Mouse (Mus musculus) kidney, postnatal 10 days (tissue): ENCODE measurements around the gene Tmem131l.

Experiments used
- DNase-seq: peaks from one replicate; pipeline ENCODE4 v3.0.0; 2021; ENCODE audit warnings: mixed read lengths

Gene Tmem131l

DNA sequence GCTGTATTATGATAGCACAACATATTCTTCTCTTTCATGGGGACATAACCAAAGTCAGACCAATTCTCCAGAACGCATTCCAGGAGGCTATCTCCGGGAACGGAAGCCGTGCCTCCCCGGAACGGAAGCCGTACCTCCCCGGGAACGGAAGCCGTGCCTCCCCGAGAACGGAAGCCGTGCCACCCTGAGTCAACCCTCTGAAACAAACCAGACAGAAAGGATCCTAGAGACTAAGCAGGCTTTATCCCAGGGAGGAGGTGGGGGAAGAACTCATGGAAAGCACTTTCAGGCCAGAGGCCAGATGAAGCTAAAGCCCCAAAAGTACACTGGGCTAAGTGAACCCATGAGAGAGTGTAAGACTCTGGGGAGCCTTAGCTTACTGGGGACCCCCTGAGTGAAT is 182.4 kb downstream of the Tmem131l start:
- DNase-seq: no peak

DNA sequence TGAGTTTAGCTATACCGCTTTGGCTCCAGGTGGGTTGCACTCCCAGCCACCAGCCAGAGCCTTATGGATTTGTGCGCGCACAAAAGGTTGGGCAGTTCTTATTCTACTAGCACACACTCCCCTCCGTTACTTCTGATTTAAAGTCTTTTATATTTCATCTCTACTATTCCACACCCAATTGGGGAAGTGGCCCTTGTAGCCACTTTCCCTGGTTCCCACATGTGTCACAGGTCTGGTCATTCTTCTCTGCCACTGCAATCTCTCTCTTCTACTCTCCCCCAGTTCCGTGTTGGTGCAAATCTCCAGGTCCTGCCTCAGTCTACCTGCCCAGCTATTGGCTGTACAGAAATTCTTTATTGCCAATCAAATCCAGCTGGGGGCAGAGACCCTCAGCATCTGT is 184.3 kb downstream of the Tmem131l start:
- no peak for DNase-seq

DNA sequence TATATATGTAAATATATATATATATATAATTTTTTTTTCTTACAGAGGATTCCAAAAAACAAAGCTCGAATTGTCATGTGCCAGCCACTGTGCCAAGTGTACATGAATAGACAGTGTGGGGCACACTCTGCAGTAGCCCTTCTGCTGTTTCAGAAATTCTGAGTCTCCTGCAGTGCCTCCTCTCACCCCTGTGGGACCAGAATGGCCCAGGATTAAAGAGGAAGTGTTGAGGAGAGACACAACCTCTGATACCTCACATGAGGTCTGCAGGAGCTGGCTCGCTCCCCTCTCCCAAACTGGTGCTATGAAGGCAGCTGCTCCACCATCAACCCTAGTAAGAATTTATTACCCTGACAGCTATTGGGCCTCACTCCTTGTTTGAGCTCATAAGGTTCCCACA is 190.6 kb downstream of the Tmem131l start:
- DNase-seq: no peak
